Mouse (Mus musculus): ENCODE results near the gene Nradd.

GRCm38 (mm10) chr9:110665912-110666311, 41.7 kb upstream of the Nradd start:
- TF ChIP-seq CTCF (IDR thresholded peaks at IDR 0.05 in 2 of 3, conservative IDR thresholded peaks at IDR 0.05 in 1 of 3; ENCODE audit: control insufficient read depth in 1 of 3, insufficient read depth in 1 of 3, low read depth in 2 of 3, low read length in 3 of 3, poor library complexity in 1 of 3, severe bottlenecking in 1 of 3) (no peak), KAT2A (conservative IDR thresholded peaks at IDR 0.05; ENCODE audit: low read depth, low read length) (no peak), GATA1 (IDR thresholded peaks at IDR 0.05; ENCODE audit: low read depth, low read length) (peak; percentile 97), TBP (IDR thresholded peaks at IDR 0.05; ENCODE audit: low read depth, low read length) (no peak), MYB (IDR thresholded peaks at IDR 0.05; ENCODE audit: low read depth, low read length) (no peak), POLR2AphosphoS2 (IDR thresholded peaks at IDR 0.05; ENCODE audit: low read length) (no peak), MEF2A (IDR thresholded peaks at IDR 0.05; ENCODE audit: extremely low read depth, insufficient replicate concordance, low read depth, low read length, poor library complexity, severe bottlenecking) (0 out of 2 replicates have a peak, but pooled peaks have one; percentile 58), MAFK (IDR thresholded peaks at IDR 0.05; ENCODE audit: borderline replicate concordance, low read depth, low read length) (peak; percentile 51; the same call in 1 of the 2 replicates), EP300 (IDR thresholded peaks at IDR 0.05; ENCODE audit: low read depth in 1 of 2, low read length in 2 of 2) (peak; percentile 93 to 96), TAL1 (IDR thresholded peaks at IDR 0.05; ENCODE audit: low read length) (peak; percentile 98), ELF1 (IDR thresholded peaks at IDR 0.05; ENCODE audit: low read depth, low read length) (no peak), UBTF (IDR thresholded peaks at IDR 0.05; ENCODE audit: borderline replicate concordance, insufficient read depth, low read depth, low read length) (no peak), NRF1 (IDR thresholded peaks at IDR 0.05; ENCODE audit: insufficient read depth, low read depth, low read length, poor library complexity, severe bottlenecking) (no peak), MYC (IDR thresholded peaks at IDR 0.05; ENCODE audit: low read depth, low read length) (no peak)
